Mouse (Mus musculus) brain, embryonic 18.5 days (tissue): ENCODE data around the gene Gm14147.
"Not testable (repeated sequence)": the region's sequence is repeated elsewhere in the genome, so short reads cannot be mapped to it uniquely, and the experiment has no call there.

Experiments
- DNase-seq: peaks from one replicate; pipeline ENCODE4 v3.0.0-alpha.2; 2012; ENCODE audit warnings: low read depth, low spot score

Gene Gm14147

DNA sequence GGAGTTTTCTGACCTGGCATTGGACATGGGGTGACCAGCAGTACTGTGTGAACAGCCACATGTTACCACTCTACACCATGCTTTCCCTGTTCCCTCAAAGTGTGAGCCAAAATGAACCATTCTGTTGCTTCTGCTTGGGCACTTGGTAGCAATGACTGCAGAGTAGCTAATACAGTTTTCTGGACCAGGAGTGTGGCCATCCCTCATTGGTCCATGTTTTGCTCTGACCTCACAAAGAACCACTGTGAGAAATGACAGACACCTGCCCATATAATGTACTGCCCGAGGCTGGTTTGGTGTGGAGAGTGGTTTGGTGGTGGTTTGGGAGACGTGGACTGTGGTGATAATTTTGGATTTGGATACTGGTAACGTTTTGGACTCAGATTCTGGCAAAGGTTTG, at the start of gene Gm14147:
TSS of gene Gm14147 (plus strand) at position 301 of the 400 bp plus-strand sequence.
- not testable (repeated sequence) for DNase-seq

DNA sequence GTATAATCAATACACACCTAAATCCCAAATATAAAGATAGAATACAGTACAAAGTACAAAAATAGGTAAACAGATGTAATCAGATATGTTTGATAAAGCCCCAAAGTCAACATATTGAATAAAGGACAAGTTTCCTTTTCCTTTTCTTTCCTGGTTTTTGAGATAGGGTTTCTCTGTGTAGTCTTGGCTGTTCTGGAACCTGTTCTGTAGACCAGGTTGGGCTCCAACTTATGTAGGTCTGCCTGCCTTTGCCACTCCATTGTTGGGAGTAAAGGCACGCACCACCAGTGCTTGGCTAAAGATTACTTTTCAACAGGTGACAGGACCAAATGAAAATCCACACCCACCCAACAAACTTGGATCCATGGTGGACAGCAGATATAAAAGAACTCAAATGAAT, 41.4 kb upstream of the Gm14147 start:
- no peak for DNase-seq

- not testable (repeated sequence) for DNase-seq
Observed at GRCm38 (mm10) chr2:151092250-151092649, 5.8 kb upstream of the Gm14147 start, which contains the start of gene Gm14151. Gene Gm14151 (minus strand): TSS chr2:151092350.
